Mouse (Mus musculus): Measurements from ENCODE around the gene Apoa1. TPM values are rescaled to one million over a fixed set of nuclear protein-coding genes. Genes with fewer than 3 reads are reported as not detected.

Apoa1 gene
- total RNA-seq (2015) (not detected in 2 replicates), total RNA-seq (2017) (not detected in 2 replicates)

DNA sequence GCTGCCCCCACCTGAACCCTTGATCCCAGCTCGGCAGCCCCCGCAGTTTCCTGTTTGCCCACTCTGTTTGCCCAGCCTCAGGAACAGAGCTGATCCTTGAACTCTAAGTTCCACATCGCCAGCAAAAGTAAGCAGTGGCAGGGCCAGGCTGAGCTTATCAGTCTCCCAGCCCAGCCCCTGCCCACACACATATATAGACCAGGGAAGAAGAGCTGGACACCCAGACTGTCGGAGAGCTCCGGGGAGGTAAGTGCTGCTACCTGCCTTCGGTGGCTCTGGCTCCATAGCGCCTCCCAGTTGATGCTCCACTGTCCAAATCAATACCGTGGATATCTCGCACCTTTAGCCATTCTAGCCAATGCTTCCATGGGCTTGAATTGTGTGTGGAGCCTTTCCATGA lies at the start of gene Apoa1:
Gene Apoa1, plus strand, starts transcription at position 90 of the 400 bp plus-strand sequence.
- no peak for ATAC-seq (ENCODE audit: poor library complexity, severe bottlenecking)

DNA sequence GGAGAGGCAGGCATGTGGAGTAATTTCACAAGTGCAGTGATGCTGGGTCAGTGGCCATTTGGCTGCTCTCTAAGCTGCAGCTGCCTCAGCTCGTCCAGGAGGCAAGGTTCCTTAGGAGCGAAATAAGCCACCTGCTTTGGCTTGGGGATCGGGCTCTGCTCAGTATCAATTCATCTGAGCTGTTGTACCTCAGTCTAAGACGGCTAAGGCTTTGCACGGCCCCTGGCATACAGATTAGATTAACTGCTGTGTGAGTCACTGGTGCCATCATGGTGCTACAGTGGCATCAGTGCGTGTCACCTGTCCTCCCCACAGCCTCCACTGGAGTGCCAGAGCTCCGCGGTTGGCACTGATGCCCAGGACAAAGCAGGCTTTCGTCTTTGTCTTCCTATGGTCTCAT lies 49.8 kb upstream of the Apoa1 start:
- ATAC-seq (ENCODE audit: poor library complexity, severe bottlenecking), result no peak

DNA sequence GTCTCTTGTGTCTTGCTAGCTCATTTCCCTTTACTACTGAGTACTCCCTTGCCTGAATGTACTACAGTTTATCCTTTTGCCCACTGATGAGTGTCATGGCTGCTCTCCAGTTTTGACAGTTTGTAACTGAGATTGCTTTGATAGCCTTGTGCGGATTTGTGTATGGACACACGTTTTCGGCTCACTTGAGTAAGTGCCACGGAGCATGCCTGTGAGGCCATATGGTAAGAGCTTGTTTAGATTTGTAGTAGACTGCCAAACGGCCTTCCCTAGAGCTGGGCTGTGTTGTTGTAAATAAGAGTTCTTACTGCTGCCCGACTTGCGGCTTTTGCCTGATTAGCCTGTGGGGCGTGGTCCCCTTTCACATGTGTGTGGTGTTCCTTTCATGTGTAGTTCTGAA lies 47.1 kb upstream of the Apoa1 start:
- no peak for ATAC-seq (ENCODE audit: poor library complexity, severe bottlenecking)

DNA sequence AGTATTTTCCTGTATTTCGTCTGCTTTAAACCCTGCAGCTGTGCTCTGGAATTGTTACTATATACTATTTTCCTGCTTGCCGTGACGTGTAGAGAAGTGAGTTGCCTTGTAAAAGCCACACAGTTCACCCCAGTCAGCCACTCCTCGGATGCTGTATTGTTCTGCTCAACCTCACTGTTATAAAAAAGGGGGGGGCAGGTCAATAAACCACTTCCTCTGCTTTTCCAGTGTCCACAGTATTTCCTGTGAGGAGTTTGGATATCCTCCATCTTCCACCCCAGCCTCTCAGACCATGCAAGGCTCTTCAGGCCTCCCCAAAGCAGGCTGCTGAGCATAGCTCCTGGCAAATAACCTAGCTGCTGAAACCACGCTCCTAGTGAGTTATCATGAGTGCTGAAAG lies 43.8 kb upstream of the Apoa1 start:
- no peak for ATAC-seq (ENCODE audit: poor library complexity, severe bottlenecking)

DNA sequence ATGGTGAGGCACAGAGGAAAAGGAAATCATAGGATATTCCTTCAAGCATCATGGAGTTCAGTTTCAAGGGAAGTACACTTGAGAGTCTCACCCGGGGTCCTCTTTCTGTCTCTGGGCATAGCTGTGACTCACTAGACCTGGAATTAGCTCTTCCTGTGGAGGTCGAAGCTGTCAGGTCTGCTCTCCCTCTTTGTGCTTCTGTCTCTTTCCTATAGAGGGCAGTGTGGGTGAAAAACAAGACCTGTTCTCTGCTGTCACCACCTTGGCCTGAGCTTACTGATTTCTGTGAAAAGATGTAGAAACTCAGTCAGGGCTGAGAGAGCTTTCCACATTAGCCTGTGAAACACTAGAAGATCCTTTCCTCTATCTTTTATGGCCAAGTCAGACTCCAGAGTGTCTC lies 43.2 kb upstream of the Apoa1 start:
- ATAC-seq (ENCODE audit: poor library complexity, severe bottlenecking), result peak; percentile 57; the same call in 1 of the 2 replicates

DNA sequence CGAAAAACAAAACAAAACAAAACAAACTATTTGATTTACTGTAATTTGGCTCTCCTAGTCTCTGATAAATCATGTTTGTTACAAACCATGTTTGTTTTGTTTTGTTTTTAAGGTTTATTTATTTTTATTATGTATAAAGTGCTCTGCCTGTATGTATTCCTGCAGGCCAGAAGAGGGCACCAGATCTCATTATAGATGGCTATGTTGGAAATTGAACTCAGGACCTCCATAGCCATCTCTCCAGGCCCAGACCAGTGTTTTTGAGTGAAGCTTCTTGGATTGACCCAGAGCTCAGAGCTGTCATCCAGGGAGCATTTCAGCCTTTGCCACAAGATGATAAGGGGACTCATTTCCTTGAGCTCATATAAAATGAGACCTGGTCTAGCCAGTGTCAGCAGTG lies 42.0 kb upstream of the Apoa1 start:
- no peak for ATAC-seq (ENCODE audit: poor library complexity, severe bottlenecking)

DNA sequence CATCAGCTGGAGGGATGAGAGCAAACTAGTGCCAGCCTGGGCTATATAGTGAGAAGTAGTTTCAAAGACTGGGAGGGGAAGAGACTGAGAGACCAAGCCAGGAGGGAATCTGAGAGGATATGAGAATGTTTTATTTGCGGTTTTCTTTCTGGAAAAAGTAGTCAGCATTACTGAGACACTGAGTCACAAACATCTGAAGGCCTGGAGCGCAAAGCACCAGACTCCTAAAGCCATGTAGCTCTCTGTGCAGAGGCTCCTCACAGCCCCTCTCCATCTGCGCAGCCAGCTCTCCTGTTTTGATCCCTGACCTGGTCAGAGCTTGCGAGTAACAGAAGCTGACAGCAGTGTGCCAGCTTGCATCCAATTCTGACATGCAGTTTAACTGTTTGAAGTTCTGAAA lies 40.0 kb upstream of the Apoa1 start:
- ATAC-seq (ENCODE audit: poor library complexity, severe bottlenecking), result no peak

DNA sequence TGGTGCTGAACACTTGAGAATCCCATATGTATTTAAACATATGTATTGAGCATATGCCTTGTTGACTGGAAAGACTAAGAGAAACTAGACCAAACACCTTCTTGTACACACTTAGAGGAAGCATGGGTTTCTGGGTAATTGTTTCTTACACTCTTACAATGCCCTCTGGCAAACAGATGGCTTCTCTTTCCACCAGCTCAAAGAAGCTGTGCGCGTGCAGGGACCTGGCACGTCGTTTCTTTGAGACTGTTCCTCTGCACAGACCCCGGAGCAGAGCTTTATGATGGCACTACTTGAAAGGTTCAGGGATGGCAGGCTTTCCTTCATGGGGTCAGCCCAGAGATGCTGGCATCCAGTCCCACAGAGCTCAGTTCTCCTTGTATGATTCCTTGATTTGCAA lies 39.4 kb upstream of the Apoa1 start:
- ATAC-seq (ENCODE audit: poor library complexity, severe bottlenecking), result no peak

DNA sequence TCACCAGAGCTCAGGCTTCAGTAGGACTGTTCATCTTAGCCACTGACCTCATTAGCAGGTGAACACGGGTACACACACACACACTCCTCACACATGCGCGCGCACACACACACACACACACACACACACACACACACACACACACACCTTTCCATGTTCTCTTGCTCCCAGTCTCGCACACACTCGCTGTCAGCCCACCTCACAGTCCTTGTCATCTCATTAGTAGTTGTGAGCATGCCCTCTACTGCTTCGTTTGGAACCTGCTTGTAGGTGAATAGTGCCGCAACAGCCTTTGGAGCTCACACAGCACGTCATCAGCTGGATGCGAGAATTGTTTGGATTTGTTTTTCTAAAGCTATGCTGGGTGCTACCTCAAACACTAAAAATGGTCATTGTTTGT lies 39.0 kb upstream of the Apoa1 start:
- ATAC-seq (ENCODE audit: poor library complexity, severe bottlenecking), result no peak

DNA sequence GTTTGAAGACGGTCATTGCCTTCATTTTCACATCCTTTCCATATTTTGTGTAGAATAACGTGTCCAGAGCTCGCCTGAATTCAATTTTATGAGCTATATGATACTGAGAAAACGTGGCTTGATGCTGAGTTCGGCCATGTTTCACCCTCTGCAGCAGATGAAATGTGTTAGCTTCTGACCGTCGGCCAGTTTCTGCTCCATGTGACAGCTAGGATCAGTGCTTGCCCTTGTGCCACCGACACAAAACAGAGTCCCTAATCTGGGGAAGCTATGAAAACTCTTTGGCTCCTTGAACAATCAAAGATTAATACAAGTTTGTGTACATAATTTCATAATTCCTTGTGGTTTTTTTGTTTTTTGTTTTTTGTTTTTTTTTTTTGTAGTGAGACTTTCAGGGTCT lies 37.1 kb upstream of the Apoa1 start:
- ATAC-seq (ENCODE audit: poor library complexity, severe bottlenecking), result no peak

DNA sequence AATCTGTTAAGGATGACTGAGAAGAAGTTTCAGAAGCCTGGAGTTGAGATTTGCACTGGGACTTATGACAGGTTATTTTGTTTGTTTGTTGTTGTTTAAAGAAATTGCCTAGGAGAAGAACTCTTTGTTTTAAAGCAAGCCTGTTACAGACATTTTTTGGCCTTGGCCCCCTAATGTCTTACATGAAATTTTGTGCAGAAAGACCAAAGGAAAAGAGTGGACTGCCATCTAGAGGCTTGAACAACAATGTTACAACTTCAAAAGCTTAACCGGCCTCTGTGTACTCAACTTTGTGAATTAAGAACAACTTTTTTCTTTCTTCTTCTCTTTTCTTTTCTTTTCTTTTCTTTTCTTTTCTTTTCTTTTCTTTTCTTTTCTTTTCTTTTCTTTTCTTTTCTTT lies 36.7 kb upstream of the Apoa1 start:
- ATAC-seq (ENCODE audit: poor library complexity, severe bottlenecking), result no peak

DNA sequence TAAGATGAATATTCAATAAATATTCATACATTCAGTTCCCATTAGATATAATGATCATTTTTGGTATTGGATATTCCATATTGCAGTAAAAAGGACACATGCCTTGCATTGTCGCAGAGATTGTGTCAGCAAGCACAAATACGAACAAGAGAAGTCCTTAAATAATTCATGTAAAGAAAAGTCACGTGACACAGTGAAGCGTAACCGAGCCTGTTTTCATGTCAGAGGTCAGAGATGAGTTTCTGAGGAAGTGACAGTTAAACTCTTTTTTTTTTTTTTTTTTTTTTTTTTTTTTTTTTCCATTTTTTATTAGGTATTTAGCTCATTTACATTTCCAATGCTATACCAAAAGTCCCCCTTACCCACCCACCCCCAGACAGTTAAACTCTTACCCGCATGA lies 35.7 kb upstream of the Apoa1 start:
- no peak for ATAC-seq (ENCODE audit: poor library complexity, severe bottlenecking)

DNA sequence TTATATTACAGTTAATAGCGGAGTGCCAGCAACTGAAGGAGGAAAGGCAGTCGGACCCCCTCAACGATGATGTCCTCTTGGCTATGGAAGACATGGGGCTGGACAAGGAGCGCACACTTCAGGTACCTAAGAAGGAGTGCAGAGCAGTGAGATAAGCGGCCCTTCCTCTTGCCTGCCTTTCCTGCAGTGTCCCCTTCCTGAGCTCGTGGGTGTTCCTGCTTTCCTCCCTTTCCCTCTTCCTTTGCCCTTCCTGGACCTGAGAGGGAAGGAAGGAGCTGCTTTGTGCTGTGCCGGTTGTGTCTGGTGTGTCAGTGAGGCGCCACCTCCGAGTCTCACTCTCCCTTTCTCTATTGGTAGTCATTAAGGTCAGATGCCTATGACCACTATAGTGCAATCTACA lies 33.6 kb upstream of the Apoa1 start:
- ATAC-seq (ENCODE audit: poor library complexity, severe bottlenecking), result no peak

DNA sequence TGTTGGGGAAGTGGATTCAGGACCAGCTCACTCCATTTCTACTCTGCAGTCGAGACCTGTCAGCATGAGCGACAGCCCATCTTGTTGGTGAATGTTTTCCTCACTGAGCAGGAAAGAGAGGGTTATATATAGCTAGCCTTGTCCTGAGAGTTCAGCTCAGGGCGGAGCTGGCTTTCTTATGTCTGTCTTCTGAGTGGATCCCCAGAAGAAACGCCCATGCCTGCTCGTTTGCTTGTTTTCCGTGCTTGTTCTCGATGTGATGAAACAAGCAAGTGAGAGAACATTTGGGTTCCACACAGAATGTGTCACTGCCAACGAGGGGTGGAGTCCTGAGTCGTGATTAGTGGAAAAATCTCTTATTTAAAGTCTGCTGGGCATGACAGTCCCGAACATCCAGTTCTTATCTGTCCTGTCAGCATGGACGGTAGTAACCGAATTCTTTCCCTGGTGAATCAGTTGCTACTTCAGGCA lies 31.6 kb upstream of the Apoa1 start:
- no peak for ATAC-seq (ENCODE audit: poor library complexity, severe bottlenecking)

DNA sequence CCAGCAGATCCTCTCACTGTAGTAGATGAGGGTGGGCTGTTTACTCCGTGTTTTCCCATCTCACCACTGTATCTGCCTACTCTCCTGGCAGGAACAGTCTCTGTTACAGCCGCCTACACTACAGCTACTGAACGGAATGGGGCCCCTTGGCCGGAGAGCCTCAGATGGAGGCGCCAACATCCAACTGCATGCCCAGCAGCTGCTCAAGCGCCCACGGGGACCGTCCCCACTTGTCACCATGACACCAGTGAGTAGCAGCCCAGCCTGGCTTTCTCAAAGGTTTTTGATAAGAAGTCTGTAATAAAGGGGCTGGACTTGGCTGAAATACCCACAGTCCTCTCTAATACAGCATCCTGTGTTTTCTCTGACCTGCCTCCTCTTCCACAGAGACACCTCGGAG lies 29.9 kb upstream of the Apoa1 start:
- ATAC-seq (ENCODE audit: poor library complexity, severe bottlenecking), result no peak

DNA sequence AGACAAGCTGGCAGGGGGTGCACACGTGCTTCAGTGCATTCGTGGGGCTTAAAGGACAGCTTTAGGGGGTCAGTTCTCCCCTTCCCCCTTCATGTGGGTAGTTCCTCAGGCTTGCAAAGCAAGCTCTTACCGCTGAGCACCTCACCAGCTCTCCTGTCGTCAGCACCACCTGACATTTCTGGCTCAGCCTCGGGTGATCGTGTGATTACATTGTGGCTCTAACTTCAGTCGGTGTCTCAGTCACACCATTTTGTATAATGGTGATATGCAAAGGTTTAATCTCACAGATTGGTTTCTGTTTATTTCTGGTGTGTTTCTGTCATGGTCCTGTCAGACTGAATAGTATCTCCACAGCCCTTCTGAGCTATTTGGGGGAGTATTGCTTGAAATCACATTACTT lies 29.4 kb upstream of the Apoa1 start:
- ATAC-seq (ENCODE audit: poor library complexity, severe bottlenecking), result no peak

DNA sequence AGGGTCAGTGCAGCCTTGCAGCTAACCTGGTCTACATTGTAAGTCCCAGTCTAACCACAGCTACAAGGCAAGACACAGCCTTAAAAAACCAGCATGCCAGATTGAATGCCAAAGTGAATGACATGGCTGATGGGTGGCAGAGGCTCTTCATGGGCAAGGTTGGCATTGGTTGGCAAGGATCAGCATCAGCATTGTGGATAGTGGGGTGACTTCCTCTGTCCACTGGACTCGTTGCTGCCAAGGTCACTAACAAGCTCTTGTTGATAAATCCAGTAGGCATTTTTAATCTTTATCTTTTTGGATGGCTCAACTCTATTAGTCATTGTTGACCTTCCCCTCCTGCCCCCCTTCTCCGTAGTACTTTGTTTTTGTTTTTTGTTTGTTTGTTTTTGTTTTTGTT lies 28.8 kb upstream of the Apoa1 start:
- no peak for ATAC-seq (ENCODE audit: poor library complexity, severe bottlenecking)

DNA sequence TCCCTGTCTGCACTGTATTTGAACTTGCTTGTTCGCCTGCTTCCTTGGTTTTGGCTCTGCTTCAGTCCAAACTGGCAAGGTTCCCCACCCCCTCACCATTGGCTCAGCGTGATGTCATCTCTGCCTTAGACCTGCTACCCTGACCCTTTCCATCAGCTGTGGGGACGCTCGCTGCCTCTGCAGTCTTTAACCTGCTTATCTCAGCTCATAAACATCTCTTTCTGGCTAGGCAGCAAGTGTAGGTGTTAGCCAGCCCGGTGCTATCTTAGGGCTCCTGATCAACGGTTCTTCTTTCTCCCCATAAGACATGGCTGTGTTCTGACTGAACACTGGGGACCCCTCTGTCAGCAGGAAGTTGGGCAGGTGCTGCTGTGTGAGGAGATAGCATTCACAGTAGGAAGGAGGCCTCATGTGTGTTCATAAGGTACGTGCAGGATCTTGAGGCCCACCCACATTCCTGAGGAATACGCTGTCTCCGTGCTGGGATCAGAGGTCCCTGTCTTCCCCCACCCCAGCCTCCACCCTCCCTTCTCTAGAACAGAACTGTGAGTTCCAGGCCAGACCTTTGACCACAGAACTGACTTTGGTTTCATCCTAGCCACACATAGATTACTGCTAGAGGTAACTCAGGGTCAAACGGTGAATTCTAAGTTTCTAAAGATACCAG lies 21.4 kb upstream of the Apoa1 start:
- no peak for ATAC-seq (ENCODE audit: poor library complexity, severe bottlenecking)

DNA sequence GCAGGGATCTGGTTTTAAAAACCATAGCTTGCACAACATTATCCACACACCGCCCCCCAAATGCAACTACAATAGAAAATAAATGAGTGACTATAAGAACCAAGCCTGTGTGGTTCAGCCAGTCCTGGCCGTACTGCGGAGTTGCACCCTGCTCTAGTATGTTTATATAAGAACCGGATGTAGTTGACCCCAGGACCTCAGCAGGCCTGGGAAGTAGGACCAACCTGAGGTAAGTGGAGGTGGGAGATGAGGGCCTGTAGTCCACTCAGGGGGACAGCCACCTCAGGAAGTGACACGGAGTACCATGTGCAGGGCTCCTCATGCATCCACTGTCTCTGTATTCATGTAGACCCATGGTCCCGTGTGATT lies 20.9 kb upstream of the Apoa1 start:
- no peak for ATAC-seq (ENCODE audit: poor library complexity, severe bottlenecking)

DNA sequence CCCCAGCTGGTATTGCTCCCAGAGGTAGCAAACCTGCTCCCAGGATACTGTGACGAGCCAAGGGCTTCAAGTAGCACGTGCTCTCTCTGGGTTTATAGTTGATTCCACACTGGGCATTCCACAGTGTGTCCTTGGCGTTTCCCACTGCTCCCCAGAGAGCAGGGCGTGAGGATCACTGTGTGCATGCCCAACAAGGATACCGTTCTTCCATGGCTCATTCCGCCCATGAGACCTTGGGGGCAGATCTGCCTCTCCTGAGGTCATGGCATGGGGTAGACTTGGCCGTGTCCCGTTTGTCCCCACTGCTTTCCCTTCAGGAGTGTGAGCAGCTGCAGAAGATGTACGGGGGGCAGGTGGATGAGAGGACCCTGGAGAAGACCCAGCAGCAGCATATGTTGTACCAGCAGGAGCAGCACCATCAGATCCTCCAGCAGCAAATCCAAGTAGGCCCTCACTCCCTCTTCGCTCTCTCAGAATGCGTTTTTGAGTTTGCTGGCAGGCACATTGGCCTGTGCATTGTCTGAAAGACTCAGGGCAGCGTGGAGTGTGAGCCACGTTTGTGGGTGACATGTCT lies 19.9 kb upstream of the Apoa1 start:
- no peak for ATAC-seq (ENCODE audit: poor library complexity, severe bottlenecking)

DNA sequence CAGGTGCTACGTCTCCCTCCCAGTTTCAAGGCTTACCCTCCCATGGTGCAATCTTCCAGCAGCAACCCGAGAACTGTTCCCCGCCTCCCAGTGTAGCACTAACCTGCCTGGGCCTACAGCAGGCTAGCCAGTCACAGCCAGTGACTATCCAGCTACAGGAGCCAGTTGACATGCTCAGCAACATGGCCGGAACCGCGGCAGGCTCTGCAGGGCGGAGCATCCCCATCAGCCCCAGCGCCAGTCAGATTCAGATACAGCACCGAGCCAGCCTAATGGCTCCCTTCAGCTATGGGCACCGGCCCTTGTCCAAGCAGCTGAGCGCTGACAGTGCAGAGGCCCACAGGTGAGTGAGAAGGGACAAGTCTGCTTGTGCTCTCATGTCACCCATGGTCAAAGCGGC lies 17.9 kb upstream of the Apoa1 start:
- no peak for ATAC-seq (ENCODE audit: poor library complexity, severe bottlenecking)

DNA sequence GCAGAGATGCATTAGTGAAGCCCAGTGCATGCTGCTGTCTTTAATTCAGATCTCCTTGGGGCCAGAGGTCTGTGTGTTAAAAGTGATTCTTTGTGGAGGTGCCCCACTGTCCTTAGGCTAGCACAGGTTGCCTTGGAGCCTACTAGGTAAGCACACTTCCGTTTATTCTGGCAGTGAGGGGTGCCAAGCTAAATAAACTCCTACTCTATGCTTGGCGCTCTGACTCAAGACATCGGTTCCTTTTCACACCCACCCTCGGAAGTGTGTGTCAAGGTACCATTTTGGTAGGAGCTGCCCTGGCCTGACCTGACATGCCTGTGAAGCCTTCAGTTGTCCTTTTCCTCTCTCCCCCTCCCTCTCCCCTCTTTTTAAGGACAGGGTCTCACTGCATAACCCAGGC lies 14.1 kb upstream of the Apoa1 start:
- ATAC-seq (ENCODE audit: poor library complexity, severe bottlenecking), result no peak

DNA sequence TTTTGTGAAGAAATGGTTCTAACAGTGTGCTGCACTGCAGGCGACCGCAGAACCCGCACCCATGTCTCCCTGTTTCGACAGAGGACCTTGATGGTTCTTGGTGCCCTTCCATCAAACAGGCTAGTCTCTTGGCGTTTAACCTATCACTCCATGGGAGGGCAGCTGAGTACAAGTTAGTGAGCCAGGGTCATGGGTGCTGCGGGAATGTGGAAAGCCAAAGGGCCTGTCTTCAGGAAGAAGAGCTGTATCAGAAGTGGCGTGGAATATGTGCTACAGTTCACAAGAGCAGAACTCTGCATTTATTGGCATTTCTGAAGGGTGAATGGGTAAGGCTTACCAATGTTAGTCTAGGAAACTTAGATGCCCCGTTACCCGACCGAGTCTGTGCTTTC lies 13.4 kb upstream of the Apoa1 start:
- no peak for ATAC-seq (ENCODE audit: poor library complexity, severe bottlenecking)

Measured in megakaryocyte, adult 5-6 weeks (primary cell).